Mouse (Mus musculus): Measurements from ENCODE around the gene Slc26a11. TPM values are rescaled to one million over a fixed set of nuclear protein-coding genes. Genes with fewer than 3 reads are reported as not detected.

The Slc26a11 gene
- polyA plus RNA-seq (2017; shearing (Covaris generic)): 57.1 TPM

GRCm38 (mm10) chr11:119355443-119356385 lies at the start of gene Slc26a11, which contains the start of gene Sgsh:
TSS of gene Slc26a11 (plus strand) at chr11:119355557.
TSS of gene Sgsh (minus strand) at chr11:119355536.

DNA sequence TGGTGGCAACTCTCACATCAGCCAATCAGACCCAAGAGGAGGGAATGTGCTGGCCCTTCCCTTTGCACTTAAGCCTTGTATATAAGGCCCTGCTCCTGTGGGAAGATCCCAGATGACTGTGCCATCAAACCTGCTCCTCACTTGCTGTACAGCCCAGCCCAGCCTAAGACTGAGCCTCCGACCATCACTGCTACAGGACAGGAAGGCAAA lies 47.8 kb upstream of the Slc26a11 start, which contains the start of gene Card14:
Gene Card14 (plus strand): TSS at position 111 of the 210 bp plus-strand sequence.

DNA sequence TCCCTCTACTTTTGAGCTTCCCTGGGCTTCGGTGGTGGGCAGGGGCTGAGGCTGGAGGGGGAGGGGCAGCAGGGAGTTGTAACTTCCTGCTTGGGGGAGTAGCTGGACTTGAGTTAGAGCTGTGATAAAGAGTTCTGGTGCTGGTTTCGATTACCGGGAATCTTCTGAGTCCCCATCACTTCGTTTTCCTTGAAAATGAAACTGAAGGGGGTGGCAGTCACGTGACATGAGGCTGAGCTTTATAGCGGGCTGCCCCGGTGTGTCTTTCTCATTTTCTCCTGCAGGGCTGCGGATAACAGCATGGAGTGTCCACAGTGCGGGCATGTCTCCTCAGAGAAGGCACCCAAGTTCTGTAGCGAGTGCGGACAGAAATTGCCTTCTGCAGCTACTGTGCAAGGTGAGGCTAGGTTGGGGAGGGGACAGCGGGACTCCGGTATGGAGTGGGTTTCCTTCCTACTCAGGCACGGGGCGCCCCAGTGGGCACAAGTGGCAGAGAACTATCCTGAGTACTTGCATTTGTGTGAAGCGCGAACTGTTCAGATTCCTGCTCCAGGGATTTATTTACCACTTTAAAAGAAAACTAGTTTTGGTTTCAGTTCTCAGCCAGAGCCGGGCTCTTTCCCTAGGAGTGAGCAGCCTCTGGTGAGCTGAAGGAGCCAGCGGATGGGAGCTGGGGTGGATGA lies 37.6 kb downstream of the Slc26a11 start, which contains the start of gene Rnf213:
Gene Rnf213 (plus strand): TSS at position 301 of the 683 bp plus-strand sequence.

Other genes with a start within 250 kb of the Slc26a11 start
- 0.15 TPM for gene Tbc1d16, start 127.1 kb upstream of the Slc26a11 start, polyA plus RNA-seq (2017; shearing (Covaris generic))
- 1.9 TPM for gene Ccdc40, start 127.0 kb upstream of the Slc26a11 start, polyA plus RNA-seq (2017; shearing (Covaris generic))
- gene Gaa, start 87.7 kb upstream of the Slc26a11 start, polyA plus RNA-seq (2017; shearing (Covaris generic)): 38.9 TPM
- gene Eif4a3, start 55.5 kb upstream of the Slc26a11 start, polyA plus RNA-seq (2017; shearing (Covaris generic)): 293 TPM
- not detected for gene Card14, start 47.8 kb upstream of the Slc26a11 start, polyA plus RNA-seq (2017; shearing (Covaris generic))
- 10.8 TPM for gene Sgsh, start within 50 bp of the Slc26a11 start, polyA plus RNA-seq (2017; shearing (Covaris generic))
- 16.0 TPM for gene Rnf213, start 37.5 kb downstream of the Slc26a11 start, polyA plus RNA-seq (2017; shearing (Covaris generic))
- 12.9 TPM for gene Endov, start 135.8 kb downstream of the Slc26a11 start, polyA plus RNA-seq (2017; shearing (Covaris generic))
- gene Nptx1, start 192.2 kb downstream of the Slc26a11 start, polyA plus RNA-seq (2017; shearing (Covaris generic)): 0.09 TPM
- 33.1 TPM for gene Rptor, start 247.3 kb downstream of the Slc26a11 start, polyA plus RNA-seq (2017; shearing (Covaris generic))

Measured in effector memory CD4-positive, alpha-beta T cell, adult 5 months (primary cell).